Mouse (Mus musculus) cerebellum, postnatal 36 days (tissue): Measurements from ENCODE around the gene Nectin3.
"Not testable (repeated sequence)": the region's sequence is repeated elsewhere in the genome, so short reads cannot be mapped to it uniquely, and the experiment has no call there.

Experiments
- DNase-seq, 2 experiments: peaks; one replicate each; pipeline ENCODE4 v3.0.0; 2021 to 2022; ENCODE audit warnings: mixed read lengths in 2 of 2

Gene Nectin3

DNA sequence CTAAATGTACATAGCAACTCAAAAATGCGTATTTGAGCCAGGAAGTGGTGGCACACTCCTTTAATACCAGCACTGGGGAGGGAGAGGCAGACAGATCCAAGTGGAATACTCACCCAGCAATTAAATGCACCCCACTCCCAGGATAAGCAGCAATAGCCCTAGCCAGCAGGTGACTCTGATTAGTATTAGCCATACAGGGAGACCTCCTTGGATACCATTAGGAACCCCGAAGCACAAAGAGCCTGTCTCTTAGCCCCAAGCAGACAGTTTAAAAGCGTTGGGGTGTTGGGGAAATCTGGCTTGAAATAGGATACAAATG is 87.6 kb downstream of the Nectin3 start:
- no peak for DNase-seq

DNA sequence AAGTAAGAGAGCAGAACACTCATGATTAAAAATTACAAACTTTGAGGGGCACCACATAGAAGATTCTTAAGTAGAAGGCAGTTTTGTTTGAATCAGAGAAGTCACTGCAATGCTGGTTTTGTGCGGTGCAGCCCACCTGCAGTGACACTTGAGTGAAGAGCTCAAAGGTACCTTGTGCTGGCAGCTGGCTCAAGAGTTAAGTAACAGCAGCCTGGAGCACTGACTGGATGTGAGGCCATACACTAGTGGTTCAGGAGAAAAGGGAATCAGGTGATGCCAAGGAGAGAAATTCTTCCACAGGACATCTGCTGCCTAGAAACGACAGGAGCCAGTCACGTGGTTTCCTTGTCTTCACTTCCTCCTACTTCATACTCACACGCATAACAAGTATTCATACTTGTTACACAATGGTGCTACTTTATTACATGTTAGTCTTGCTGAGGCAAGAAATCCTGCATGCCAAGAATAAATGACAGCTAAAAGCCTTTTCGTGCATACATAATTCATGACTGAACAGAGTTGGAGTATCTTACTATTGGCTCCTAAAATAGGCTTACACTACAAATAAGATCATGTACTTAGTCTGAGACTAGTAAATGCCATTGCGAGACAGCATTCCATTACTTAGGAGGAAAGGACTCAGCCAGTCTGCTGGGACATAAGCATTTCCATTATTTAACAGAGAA is 88.1 kb downstream of the Nectin3 start:
- no peak for DNase-seq

DNA sequence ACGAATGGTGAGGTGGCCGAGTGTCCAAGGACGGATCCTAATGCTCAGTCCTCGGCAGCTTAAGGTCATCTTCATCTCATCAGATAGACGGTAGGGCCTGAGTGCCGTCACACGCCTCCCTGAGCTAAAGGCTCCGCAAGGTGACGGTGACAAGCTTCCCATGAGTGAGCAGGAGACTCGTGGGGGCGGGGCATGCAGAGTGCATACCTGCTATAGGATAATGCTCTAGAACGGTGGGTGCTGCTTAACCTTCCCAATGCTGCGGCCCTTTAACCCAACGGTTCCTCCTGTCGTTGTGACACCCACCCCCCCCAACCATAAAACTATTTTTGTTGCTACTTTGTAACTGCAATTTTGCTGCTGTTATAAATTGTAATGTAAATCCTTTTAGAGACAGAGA is 90.3 kb downstream of the Nectin3 start:
- DNase-seq, result no peak

DNA sequence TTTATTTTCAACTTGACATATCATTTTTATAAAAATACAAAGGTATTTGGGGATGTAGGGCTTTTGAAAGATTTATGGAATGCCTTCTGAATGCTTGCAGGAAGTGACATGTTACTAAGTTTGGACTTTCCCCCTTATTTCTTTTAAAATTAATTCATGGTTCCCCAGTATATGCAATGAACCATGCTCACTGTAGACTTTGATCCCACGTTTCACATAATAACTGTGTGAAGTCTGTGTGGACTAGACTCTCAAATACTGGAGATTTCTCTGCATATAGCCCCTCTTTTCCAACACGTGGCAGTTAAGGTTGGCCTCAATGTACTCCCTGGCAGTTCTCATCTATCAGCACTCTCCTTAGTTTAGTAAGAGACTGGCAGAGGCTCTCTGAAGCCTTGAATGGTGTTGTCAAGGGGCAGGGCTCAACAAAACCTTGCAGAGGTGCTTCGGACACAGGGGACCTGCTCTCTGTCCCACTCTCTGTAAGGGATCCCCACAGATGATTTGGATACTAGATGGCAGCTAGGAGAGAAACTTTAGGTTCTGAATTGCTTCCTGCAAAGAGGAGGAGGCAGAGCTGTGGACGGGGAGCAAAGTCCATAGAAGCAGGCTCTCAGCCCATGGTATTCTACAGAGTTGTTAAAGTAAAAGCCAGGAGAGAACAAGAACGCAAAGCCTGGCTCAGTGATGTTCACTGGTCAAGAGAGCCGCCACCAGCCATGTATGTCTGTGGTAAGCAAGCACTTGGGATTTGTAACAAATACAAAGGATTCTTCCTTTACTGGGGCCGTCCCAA is 91.3 kb downstream of the Nectin3 start:
- DNase-seq, result no peak

- DNase-seq, result no peak
Measured at GRCm38 (mm10) chr16:46397945-46398344, 100.4 kb downstream of the Nectin3 start.

DNA sequence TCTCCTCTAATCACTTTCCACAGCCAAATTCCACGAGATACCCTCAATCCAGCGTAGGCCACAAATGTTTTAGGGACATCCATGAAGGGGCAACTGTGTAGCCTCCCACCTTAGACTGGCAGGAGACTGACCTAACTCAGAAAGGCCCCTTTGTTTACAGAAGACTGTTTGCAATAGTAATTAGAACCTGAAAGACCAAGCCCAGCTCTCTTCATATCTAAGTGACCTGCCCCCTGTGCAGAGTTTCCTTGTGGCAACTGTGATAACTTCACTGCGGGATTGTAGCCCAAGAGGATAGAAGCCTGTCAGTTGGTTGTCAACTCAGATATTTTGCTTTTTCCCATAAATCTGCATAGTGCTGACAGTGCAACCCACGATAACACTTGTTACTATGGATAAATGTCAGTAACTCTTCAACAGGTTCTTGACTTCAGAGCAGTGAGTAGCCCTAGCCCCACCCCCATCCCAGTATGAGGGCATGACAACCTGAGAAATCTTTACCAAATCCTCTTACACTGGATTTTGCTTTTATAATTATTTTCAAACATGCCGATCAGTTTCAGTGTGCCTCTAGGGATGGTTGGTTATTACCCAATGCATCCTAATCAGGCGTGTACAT is 108.8 kb downstream of the Nectin3 start:
- no peak for DNase-seq

- no peak for DNase-seq
Measured at GRCm38 (mm10) chr16:46388527-46389414, 109.6 kb downstream of the Nectin3 start.

DNA sequence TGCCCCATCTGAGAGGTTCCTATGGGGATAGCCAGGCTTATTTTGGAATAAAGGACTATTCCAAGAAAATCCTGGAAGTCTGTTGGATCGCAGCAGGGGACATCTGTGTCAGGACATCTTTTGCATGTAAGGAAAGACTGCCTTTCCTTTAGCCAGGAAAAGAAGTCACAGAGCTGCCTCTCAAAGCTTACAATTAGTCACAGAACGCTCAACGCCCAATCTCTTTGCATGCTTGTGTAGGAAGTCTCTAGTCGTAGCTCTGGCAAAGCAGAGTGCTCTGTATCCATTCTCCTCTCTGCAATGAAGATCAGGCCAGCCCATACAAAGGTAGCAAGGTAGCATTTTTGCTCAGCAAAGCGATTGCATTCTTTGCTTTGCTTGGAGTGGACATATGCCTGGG is 114.0 kb downstream of the Nectin3 start:
- DNase-seq, result peak in 1 of 2 experiments; percentile 5

DNA sequence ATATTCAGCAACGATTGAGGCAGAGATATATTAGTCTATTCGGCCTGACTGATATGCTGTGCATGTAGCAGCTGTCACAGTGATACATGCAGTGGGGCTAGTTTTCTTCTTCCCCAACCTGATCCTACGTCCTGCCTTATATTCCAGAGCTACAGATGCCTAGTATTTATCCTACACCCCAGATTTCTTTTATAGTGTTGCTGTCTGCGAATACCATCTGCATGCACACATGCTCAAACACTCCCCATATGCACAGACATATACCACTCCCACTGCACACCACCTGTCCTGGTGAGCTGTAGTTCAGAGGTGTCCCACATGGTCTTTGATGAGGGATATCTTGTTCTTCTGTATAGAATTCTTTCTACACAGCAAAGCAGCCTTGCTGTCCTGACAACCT is 115.0 kb downstream of the Nectin3 start:
- DNase-seq, result no peak

DNA sequence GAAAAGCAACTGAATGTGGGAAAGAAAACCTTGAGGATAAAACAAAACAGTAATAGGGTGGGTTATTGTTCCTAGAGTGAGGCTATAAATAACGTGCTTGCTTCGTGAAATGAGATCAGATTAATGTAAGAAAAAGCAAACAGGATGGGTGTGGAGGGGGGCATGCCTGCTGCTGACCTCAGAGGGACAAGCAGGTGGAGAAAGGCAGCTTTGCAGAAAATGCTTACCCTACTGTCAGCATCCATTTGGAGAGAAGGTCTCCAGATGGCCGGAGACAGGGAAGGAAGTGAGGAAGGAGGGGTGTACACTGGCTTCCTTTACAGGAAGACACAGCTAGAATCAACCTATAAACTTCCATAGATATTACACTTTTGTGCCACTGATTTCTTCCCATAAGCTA is 121.8 kb downstream of the Nectin3 start:
- no peak for DNase-seq

DNA sequence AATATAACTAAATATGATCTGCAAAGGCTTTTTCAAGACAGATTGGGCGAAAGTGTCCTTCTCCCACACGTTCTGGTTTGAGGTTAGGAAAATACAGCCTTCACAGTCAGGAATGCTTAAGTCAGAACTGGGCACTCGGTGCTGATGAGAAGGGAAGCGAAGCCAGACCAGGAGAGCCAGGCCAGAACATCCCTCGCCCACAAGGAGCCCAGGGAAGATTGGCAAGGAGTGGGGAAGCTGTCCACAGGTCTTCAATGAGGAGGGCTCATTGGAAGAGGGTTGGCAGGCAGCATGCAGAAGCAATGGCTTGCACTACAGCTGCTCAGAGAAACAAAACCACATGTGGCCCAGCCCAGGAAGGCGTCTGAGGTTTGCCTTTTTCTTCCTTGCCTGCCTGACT is 136.3 kb downstream of the Nectin3 start:
- no peak for DNase-seq

DNA sequence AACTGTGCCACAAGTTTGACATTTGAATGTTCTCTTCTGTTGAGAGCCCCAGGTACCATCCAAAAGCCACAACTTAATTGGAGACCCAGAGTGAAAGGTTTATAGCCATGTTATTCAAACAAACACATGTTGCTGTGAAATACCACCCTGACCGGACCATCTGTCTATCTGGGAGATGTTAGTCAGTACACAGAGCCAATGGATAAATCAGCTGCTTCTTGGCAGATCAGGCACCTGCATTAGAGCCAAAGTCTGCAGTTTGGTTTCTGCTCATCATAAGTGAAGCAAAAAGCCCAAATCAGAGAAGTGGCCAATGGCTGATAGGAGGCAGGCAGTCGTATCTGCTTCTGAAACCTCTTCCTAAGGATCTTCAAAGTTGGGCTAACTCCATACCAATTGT is 140.7 kb downstream of the Nectin3 start:
- not testable (repeated sequence) for DNase-seq

DNA sequence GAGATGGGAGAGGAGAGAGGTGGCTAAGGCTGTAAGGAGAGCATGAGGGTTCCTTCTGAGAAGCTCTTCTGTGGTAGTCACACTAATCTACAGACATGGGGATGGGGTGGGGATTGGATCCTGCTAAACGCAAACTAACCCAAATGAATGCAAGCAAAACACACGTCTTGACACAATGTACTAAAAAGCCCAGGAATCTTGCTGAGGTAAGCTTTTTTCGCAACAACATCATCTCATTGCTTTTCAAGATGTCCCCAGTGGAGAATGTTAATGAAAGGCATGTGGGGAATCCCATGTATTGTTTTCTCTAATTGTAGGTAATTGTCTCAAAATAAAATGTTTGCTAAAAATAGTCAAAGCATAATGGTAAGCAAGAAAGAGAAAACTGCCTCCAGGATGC is 141.7 kb downstream of the Nectin3 start:
- DNase-seq, result no peak
